Mouse (Mus musculus) intestine, embryonic 15.5 days (tissue): ENCODE measurements around the gene Klf16. TPM values are rescaled to one million over a fixed set of nuclear protein-coding genes. Genes with fewer than 3 reads are reported as not detected.
A peak's percentile ranks its signal among the peaks of the same experiment; 100 is the strongest.

Experiments
- ATAC-seq: fragments of 200-750 bp; cut with Nextera tagmentation; 2 replicates; pipeline ENCODE4 v1.8.0; 2017; ENCODE audit warnings: moderate TSS enrichment, moderate library complexity
- H3K27ac ChIP-seq: fragments of 300-500 bp; sonication (generic); 2 replicates; pipeline ENCODE4 v1.5.1; 2015; ENCODE audit warnings: mild to moderate bottlenecking, inconsistent platforms
- H3K27me3 ChIP-seq: fragments of 300-500 bp; sonication (generic); replicated peaks from 2 replicates; pipeline ENCODE4 v1.6.1; 2015; ENCODE audit warnings: inconsistent platforms
- H3K36me3 ChIP-seq: fragments of 300-500 bp; sonication (generic); 2 replicates; pipeline ENCODE4 v1.6.1; 2015; ENCODE audit warnings: inconsistent platforms
- H3K4me1 ChIP-seq: fragments of 300-500 bp; sonication (generic); replicated peaks from 2 replicates; pipeline ENCODE4 v1.6.1; 2015; ENCODE audit warnings: inconsistent platforms
- H3K4me2 ChIP-seq: fragments of 300-500 bp; sonication (generic); replicated peaks from 2 replicates; pipeline ENCODE4 v1.6.1; 2015; ENCODE audit warnings: mild to moderate bottlenecking, inconsistent platforms
- H3K4me3 ChIP-seq: fragments of 300-500 bp; sonication (generic); replicated peaks from 2 replicates; pipeline ENCODE4 v1.5.1; 2015; ENCODE audit warnings: inconsistent platforms
- H3K9ac ChIP-seq: fragments of 300-500 bp; sonication (generic); 2 replicates; pipeline ENCODE4 v1.6.1; 2015; ENCODE audit warnings: inconsistent platforms
- H3K9me3 ChIP-seq: fragments of 300-500 bp; sonication (generic); 2 replicates; pipeline ENCODE4 v1.6.1; 2016; ENCODE audit warnings: inconsistent platforms
- WGBS: fragments of 180-500 bp; shearing (Covaris S2); methylation state at CpG from one replicate; pipeline ENCODE4 v1.1.7; 2015; 5-methylcytosine and 5-hydroxymethylcytosine counted together
- polyA plus RNA-seq: library from polyadenylated mRNA; unstranded; fragments of >200 nt; fragmentation: Nextera tagmentation; extraction: Ambion mirVana; gene quantifications from 2 replicates; pipeline ENCODE4 v1.2.1, GENCODE M21; 2015

Klf16 gene
- polyA plus RNA-seq, 1 experiment from 2014 or later = 8.3 TPM

GRCm38 (mm10) chr10:80603364-80603763, 26.2 kb upstream of the Klf16 start:
- Histone ChIP-seq H3K9ac (peak overlapping the region; percentile 75), H3K4me3 (peak overlapping the region; percentile 82), H3K27me3 (no peaks in the 10 kb centered on the region), H3K36me3 (peaks cover 24% of the 10 kb centered on the region), H3K9me3 (no peaks in the 10 kb centered on the region), H3K4me2 (peak overlapping the region; percentile 69), H3K4me1 (peaks cover 26% of the 10 kb centered on the region), H3K27ac (peak overlapping the region; percentile 93)
- WGBS = 27% methylated on average over 7 of the region's 7 CpGs
- ATAC-seq = peak; percentile 23

GRCm38 (mm10) chr10:80602698-80603325, 25.7 kb upstream of the Klf16 start, which contains the start of the genes Scamp4 and Adat3:
Scamp4 (plus strand) TSS chr10:80602872.
Adat3 (plus strand) TSS chr10:80602880.
- peak within 1 kb of the TSS; percentile 82 for H3K4me3 ChIP-seq
- peaks cover 18% of the 10 kb centered on the region for H3K36me3 ChIP-seq
- no peaks in the 10 kb centered on the region for H3K27me3 ChIP-seq
- ATAC-seq = peak; percentile 94
- under 1% methylated on average over 54 of the region's 54 CpGs for WGBS
- peaks cover 26% of the 10 kb centered on the region for H3K4me1 ChIP-seq
- H3K4me2 ChIP-seq = peak within 1 kb of the TSS; percentile 69
- peak within 1 kb of the TSS; percentile 93 for H3K27ac ChIP-seq
- H3K9ac ChIP-seq = peak within 1 kb of the TSS; percentile 75
- H3K9me3 ChIP-seq = no peaks in the 10 kb centered on the region

GRCm38 (mm10) chr10:80596318-80596717, 19.2 kb upstream of the Klf16 start:
- Histone ChIP-seq H3K4me1 (no peaks in the 10 kb centered on the region), H3K4me3 (no peak overlapping the region), H3K9ac (no peak overlapping the region), H3K9me3 (no peaks in the 10 kb centered on the region), H3K27me3 (no peaks in the 10 kb centered on the region), H3K36me3 (no peaks in the 10 kb centered on the region), H3K4me2 (no peak overlapping the region), H3K27ac (no peak overlapping the region)
- 48% methylated on average over 4 of the region's 4 CpGs for WGBS
- ATAC-seq = no peak

- Histone ChIP-seq H3K27me3 (no peaks in the 10 kb centered on the region), H3K4me1 (peaks cover 24% of the 10 kb centered on the region), H3K4me2 (peak within 1 kb of the TSS; percentile 93), H3K36me3 (peaks cover 6% of the 10 kb centered on the region), H3K4me3 (peak within 1 kb of the TSS; percentile 90), H3K27ac (peak within 1 kb of the TSS; percentile 66; the same call in 1 of the 2 replicates), H3K9ac (peak within 1 kb of the TSS; percentile 95), H3K9me3 (no peaks in the 10 kb centered on the region)
- under 1% methylated on average over 69 of the region's 73 CpGs for WGBS
- peak; percentile 98 for ATAC-seq
Observed at GRCm38 (mm10) chr10:80589879-80590854, 13.0 kb upstream of the Klf16 start, which contains the start of gene Abhd17a. Abhd17a (minus strand) TSS chr10:80590341.

GRCm38 (mm10) chr10:80589127-80589878, 12.2 kb upstream of the Klf16 start:
- H3K27me3 ChIP-seq = no peaks in the 10 kb centered on the region
- no peaks in the 10 kb centered on the region for H3K9me3 ChIP-seq
- 0 out of 2 replicates have a peak overlapping the region, but pooled peaks have one; percentile 9 for H3K27ac ChIP-seq
- WGBS = 16% methylated on average over 12 of the region's 12 CpGs
- peaks cover 6% of the 10 kb centered on the region for H3K36me3 ChIP-seq
- peak overlapping the region; percentile 90 for H3K4me3 ChIP-seq
- peak overlapping the region; percentile 93 for H3K4me2 ChIP-seq
- ATAC-seq = no peak
- H3K9ac ChIP-seq = peak overlapping the region; percentile 95
- peaks cover 31% of the 10 kb centered on the region for H3K4me1 ChIP-seq

GRCm38 (mm10) chr10:80587305-80587657, 10.2 kb upstream of the Klf16 start:
- 52% methylated on average over 3 of the region's 4 CpGs for WGBS
- H3K4me2 ChIP-seq = no peak overlapping the region
- H3K36me3 ChIP-seq = peaks cover 16% of the 10 kb centered on the region
- no peak overlapping the region for H3K4me3 ChIP-seq
- H3K4me1 ChIP-seq = peaks cover 36% of the 10 kb centered on the region
- H3K9me3 ChIP-seq = no peaks in the 10 kb centered on the region
- 0 out of 2 replicates have a peak overlapping the region, but pooled peaks have one; percentile 22 for H3K27ac ChIP-seq
- 0 out of 2 replicates have a peak overlapping the region, but pooled peaks have one; percentile 14 for H3K9ac ChIP-seq
- no peak for ATAC-seq
- no peaks in the 10 kb centered on the region for H3K27me3 ChIP-seq

GRCm38 (mm10) chr10:80586407-80587304, 9.5 kb upstream of the Klf16 start:
- WGBS = 90% methylated on average over 44 of the region's 51 CpGs
- no peaks in the 10 kb centered on the region for H3K9me3 ChIP-seq
- H3K27me3 ChIP-seq = no peaks in the 10 kb centered on the region
- peak overlapping the region; percentile 29 for H3K4me2 ChIP-seq
- peak overlapping the region; percentile 15; the same call in 1 of the 2 replicates for H3K4me3 ChIP-seq
- peaks cover 16% of the 10 kb centered on the region for H3K36me3 ChIP-seq
- ATAC-seq = no peak
- H3K27ac ChIP-seq = 0 out of 2 replicates have a peak overlapping the region, but pooled peaks have one; percentile 22
- H3K9ac ChIP-seq = 0 out of 2 replicates have a peak overlapping the region, but pooled peaks have one; percentile 14
- peaks cover 36% of the 10 kb centered on the region for H3K4me1 ChIP-seq

GRCm38 (mm10) chr10:80585581-80585980, 8.5 kb upstream of the Klf16 start:
- 89% methylated on average over 8 of the region's 8 CpGs for WGBS
- no peak overlapping the region for H3K4me3 ChIP-seq

GRCm38 (mm10) chr10:80584642-80585552, 7.8 kb upstream of the Klf16 start:
- Histone ChIP-seq H3K9me3 (no peaks in the 10 kb centered on the region), H3K4me3 (no peak overlapping the region), H3K4me2 (peak overlapping the region; percentile 29; the same call in 1 of the 2 replicates), H3K36me3 (peaks cover 16% of the 10 kb centered on the region), H3K4me1 (peaks cover 36% of the 10 kb centered on the region), H3K27me3 (no peaks in the 10 kb centered on the region), H3K27ac (peak overlapping the region; percentile 33; the same call in 1 of the 2 replicates), H3K9ac (peak overlapping the region; percentile 24; the same call in 1 of the 2 replicates)
- 0 out of 2 replicates have a peak, but pooled peaks have one; percentile 4 for ATAC-seq
- WGBS = 74% methylated on average over 12 of the region's 12 CpGs

More at GRCm38 (mm10) chr10:80585581-80585980, 8.5 kb upstream of the Klf16 start:
- peaks cover 36% of the 10 kb centered on the region for H3K4me1 ChIP-seq
- no peaks in the 10 kb centered on the region for H3K9me3 ChIP-seq
- H3K36me3 ChIP-seq = peaks cover 16% of the 10 kb centered on the region
- peak overlapping the region; percentile 29 for H3K4me2 ChIP-seq
- ATAC-seq = no peak
- no peak overlapping the region for H3K9ac ChIP-seq
- H3K27ac ChIP-seq = no peak overlapping the region
- no peaks in the 10 kb centered on the region for H3K27me3 ChIP-seq

GRCm38 (mm10) chr10:80584045-80584488, 6.9 kb upstream of the Klf16 start:
- peak overlapping the region; percentile 33; the same call in 1 of the 2 replicates for H3K27ac ChIP-seq
- H3K4me2 ChIP-seq = 0 out of 2 replicates have a peak overlapping the region, but pooled peaks have one; percentile 5
- no peaks in the 10 kb centered on the region for H3K9me3 ChIP-seq
- peaks cover 16% of the 10 kb centered on the region for H3K36me3 ChIP-seq
- 0 out of 2 replicates have a peak, but pooled peaks have one; percentile 11 for ATAC-seq
- peak overlapping the region; percentile 24; the same call in 1 of the 2 replicates for H3K9ac ChIP-seq
- H3K4me1 ChIP-seq = peaks cover 36% of the 10 kb centered on the region
- 56% methylated on average over 12 of the region's 12 CpGs for WGBS
- H3K27me3 ChIP-seq = no peaks in the 10 kb centered on the region
- no peak overlapping the region for H3K4me3 ChIP-seq
